Mouse (Mus musculus): ENCODE results near the gene H6pd.

DNA sequence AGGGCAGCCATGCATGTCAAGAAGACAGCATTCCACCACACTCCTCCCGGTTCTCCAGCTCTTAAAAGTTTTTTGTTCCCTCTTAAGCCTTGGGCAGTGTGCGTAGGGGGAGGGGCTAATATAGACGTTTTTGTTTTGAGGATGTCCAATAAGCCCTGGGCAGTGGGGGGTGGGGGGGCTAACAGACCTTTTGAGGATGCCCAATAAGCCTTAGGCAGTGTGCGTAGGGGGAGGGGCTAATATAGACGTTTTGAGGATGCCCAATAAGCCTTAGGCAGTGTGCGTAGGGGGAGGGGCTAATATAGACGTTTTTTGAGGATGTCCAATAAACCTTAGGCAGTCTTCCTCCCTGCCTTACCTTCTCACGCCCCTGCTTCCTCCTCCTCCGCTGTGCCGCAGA lies 49.0 kb downstream of the H6pd start:
- TF ChIP-seq EP300 (IDR thresholded peaks at IDR 0.05; ENCODE audit: low read depth in 1 of 2, low read length in 2 of 2) = no peak
- TF ChIP-seq BHLHE40 (IDR thresholded peaks at IDR 0.05; ENCODE audit: borderline replicate concordance, low read depth, low read length) = no peak
- TF ChIP-seq KAT2A (conservative IDR thresholded peaks at IDR 0.05; ENCODE audit: low read depth, low read length) = no peak
- no peak for TF ChIP-seq MYB (IDR thresholded peaks at IDR 0.05; ENCODE audit: low read depth, low read length)
- no peak for TF ChIP-seq GATA1 (IDR thresholded peaks at IDR 0.05; ENCODE audit: low read depth, low read length)
- no peak for TF ChIP-seq ETS1 (IDR thresholded peaks at IDR 0.05; ENCODE audit: low read depth, low read length)
- TF ChIP-seq ZKSCAN1 (IDR thresholded peaks at IDR 0.05; ENCODE audit: low read depth, low read length) = no peak
- TF ChIP-seq POLR2AphosphoS5 (IDR thresholded peaks at IDR 0.05; ENCODE audit: borderline replicate concordance, low read depth, low read length) = no peak
